Mouse (Mus musculus): ENCODE results near the gene Ranbp6.

Ranbp6 gene

DNA sequence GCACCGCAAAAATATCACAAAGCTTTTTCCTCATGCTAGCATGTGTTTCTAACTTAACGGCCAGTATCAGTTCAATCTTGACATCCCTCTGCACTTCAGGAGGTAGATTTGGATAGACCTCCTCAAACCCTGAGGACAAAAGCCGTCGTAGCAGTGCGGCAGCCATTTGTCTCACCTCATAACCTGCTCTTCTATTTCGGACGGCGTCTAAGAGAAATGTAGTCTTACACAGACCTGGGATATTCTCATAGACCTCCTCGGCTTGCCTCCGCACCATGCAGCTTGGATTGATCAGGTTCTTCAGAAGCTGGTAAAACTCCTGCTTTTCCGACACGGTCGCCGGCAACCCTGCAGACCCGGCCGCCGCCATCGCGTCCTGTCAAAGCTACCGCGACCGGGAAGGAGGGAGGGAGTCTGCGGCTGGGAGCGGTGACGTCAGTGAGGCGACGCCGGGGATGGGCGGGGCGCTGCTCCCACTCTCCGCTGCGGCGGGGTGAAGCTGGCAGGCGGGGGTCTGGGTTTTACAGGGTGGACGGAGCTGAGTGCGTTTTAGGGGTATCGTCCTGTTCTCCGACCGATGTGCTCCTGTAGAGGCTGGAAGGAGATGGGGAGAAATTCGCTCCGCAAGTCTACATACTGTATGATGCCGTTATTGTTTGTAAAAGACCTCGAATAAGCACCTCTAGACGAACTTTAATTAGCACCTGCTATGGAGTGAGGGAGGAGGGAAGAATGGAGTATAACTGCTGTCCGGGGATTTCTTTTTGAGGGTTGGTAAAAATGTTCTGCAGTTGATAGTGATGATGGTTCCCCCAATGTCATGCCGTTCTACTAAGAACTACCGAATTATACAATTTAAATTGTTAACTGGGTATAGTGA is at the start of gene Ranbp6:
Gene Ranbp6, minus strand, starts transcription at position 394 of the 880 bp plus-strand sequence.
- DNase-seq (ENCODE audit: low read depth), result peak; percentile 92

DNA sequence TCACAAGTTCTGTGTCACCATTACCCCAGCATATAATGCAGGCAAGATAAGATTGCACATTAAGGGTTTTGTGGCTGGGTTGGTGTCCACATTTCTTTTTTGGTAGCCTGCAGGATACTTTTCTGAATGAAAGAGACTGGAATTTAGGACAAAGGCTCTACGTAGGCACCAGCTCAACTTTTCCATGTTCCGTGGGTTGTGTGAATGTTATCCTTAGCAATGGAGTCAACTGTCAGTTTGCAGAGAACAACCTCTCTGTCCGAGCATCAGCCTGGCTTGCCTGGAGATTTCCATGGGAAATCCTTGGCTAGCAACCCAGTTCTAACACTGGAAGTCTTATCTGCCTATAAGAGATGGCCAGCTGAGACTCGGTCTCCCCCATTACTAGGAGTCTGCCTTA is 48.0 kb upstream of the Ranbp6 start:
- no peak for DNase-seq (ENCODE audit: low read depth)

DNA sequence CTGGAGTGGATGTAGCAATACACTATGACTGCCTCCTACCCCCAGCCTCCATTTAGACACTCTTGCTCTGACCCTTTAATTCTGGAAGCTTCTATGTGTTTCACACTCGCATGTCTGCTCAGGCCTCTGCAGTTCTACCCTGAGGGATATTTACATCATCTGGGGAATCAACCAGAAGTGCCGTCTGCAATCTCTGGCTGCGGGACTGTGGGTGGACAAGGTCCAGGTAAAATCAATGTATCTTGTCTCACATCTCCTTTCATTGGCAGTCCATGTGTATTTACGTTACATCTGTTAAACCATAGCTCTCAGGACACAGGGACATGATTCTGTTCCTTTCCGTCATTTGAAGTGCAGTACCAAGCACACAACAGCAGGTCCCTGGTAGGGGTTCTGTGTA is 44.5 kb upstream of the Ranbp6 start:
- DNase-seq (ENCODE audit: low read depth), result no peak

DNA sequence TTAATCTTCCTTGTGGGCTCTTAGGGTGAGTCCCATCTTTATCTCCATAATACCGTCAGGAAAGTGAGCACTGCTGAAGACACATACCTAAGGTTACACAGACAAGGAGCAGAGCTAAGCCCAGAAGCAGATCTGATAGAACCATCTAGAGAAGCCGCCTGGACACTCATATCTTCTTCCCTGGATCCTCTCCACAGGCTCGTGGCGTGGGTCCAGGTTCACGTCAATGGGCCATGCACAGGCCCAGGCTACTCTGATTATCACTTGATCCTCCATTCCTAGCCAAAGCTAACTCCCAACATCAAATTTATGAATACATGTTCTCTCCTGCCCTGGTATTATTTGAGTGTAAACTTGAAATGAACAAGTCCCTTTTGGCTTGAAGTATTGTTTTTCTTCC is 40.9 kb upstream of the Ranbp6 start:
- DNase-seq (ENCODE audit: low read depth), result no peak

DNA sequence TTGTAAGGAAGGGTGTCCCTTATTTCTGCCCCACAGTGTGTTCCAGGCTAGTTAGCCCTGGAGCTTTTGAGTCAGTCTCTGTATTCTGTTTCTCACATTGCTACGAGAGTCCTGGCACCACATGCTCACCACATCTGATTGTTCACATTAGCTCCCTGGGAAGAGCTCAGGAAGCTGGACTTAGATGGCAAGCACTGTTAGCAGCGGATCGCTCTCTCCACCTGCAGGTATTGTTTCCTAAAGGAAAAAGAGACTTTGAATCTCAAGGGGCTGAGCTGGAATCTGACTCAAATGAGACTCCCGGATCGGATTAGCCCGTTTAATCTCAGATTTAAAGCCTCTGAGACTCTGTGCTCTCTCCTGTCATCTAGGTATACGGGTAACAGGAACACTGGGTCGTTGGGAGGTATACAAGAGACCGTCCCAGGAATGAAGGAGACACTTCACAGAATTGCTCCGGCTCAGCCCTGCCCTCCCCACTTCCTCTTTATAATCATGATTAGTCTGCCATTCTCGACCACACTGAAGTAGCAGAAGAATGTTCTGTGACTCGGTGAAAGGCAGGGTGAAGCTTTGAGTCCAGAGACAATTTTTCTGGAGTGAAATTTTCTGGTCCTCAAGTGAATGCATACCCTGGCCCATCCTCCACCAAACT is 38.4 kb upstream of the Ranbp6 start:
- DNase-seq (ENCODE audit: low read depth), result no peak

DNA sequence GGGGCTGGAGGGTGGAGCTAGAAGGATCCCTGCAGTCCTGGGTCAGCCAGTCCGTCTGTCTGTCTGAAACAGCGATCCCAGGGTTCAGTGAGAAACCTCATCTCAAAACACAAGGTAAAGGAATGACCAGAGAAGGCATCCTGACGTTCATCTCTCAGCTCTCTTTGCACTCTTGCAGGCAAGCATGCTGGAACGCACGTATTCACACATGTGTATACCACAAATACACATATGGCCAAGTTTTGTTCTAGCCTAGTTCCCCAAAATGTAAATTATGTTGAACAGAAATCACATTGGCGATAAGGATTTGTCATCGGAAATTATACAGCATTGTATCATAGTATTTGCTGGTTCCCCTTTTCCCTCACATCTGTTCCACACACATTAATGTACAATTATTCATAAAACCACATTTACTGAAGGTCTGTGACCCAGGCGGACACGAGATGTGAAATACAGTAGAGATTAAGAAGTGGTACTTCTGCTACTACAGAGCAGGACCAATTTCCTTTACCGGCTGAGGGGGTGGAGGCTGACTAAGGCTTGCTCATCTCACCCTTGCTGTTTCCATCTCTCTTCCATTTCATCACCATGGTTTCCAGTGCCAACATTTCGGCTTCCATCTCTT is 37.3 kb upstream of the Ranbp6 start:
- DNase-seq (ENCODE audit: low read depth), result no peak

DNA sequence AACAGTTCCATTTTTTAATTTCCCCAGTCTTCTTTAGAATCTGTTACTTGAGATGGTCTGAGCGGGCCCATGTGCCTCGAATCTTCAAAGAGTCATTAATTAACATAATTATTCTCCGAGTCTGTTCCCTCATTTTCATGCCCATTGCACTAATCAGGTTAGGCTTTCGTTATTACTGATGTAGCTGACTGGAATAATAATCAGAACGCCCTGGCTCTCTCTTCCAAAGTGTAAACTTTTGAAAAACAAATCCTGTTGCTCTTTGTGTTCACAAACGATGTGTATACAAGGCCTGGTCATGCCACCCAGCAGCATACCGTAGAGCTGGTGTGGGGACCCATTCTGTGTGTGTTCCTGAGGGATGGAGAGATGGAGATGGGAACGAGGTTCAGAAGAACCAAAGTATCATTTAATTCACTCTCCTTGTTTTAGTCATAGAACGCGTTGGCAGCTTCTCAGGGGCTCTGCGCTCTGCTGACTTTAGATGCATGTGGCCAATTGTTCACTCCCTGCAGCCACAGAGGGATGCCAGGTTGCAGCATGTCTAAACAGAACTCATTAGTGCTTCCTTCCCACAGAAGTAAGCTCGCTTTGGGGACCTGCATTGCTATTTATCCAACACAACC is 31.4 kb upstream of the Ranbp6 start:
- no peak for DNase-seq (ENCODE audit: low read depth)

DNA sequence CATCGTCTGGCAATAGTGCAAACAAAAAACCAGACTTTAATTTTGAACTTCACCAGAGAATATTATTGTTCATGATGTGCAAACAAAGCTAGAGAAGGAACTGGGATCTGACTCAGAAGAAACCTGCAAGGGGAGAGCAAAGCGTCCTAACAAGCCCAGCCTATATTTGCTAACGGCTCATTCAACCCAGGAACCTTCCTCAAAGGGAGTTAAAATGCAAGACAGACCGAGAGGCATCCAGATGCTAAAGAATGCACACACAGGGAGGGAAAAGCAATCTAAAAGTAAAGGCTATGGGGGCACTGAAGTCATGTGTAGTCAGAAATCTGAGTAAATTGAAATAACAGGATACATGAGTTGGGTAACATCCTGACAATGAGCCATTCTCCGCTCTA is 30.9 kb upstream of the Ranbp6 start:
- no peak for DNase-seq (ENCODE audit: low read depth)

DNA sequence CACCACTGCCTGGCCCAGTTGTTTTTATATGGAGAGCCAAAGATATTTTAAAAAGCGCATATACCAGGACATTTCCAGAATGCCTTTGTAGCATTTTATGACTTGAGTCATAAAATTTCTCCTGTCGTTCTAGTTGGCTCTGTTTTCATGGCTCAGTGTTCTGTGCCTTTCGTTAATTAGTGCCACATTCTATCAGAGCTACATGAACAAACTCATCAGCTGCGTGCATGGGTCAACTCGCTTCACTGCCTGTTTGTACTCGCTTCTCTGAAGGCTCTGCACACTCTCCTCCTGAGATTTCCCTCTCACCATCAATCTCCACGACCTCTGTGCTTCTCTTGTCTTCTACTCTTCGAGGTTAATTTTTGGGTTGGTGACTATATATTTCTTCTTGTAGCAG is 30.2 kb upstream of the Ranbp6 start:
- DNase-seq (ENCODE audit: low read depth), result no peak

DNA sequence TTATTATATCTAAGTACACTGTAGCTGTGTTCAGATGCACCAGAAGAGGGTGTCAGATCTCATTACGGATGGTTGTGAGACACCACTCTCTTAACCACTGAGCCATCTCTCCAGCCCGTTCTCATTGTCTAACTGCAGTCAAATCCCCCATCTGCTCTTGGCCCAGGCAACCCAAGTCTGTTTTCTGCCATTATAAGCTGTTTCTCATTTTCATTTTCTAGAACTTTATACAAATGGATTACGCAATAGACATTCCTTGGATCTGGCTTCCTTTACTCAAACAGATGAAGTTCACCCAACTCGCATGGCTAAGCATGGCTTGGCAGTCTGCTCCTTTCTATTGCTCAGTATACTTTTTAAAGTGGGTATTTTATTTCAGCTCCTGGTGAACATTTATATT is 27.9 kb upstream of the Ranbp6 start:
- DNase-seq (ENCODE audit: low read depth), result no peak

DNA sequence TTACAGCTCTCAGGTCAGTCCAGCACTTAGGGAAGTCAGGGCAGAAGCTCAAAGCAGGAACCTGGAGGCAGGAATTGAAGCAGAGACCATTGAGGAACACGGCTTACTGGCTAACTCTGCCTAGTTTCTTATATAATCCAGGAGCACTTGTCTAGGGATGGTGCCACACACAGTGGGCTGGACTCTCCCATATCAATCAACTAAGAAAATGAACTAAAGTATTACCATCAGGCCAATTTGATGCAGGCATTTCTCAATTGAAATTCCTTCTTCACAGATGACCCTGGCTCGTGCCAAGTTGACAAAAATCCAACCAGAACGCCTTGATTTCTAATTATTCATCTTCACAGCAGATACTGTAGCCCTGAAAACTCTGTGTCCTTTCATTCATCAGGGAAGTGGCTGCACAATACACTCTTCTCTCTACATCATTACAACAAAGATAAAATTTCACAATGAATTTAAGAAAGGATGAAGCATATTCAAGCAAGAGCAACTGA is 25.9 kb upstream of the Ranbp6 start:
- DNase-seq (ENCODE audit: low read depth), result no peak

DNA sequence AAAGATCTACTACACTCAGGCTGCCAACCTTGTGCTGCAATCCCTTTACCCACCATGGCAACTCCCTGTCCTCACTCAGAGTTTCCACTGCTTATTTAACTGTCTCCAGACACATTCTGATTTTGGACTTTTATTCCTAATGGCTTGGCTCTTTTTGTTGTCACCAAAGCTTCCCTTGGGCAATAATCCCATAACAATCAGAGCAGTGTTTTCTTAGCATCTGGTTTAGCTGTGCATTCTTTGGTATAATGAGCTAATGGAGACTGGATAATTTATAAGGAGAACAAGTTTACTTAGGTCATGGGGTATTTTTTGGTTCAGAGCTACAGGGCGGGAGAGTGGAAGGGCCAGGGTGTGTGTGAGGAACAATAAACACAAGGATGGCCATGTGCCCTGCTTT is 25.4 kb upstream of the Ranbp6 start:
- DNase-seq (ENCODE audit: low read depth), result no peak

DNA sequence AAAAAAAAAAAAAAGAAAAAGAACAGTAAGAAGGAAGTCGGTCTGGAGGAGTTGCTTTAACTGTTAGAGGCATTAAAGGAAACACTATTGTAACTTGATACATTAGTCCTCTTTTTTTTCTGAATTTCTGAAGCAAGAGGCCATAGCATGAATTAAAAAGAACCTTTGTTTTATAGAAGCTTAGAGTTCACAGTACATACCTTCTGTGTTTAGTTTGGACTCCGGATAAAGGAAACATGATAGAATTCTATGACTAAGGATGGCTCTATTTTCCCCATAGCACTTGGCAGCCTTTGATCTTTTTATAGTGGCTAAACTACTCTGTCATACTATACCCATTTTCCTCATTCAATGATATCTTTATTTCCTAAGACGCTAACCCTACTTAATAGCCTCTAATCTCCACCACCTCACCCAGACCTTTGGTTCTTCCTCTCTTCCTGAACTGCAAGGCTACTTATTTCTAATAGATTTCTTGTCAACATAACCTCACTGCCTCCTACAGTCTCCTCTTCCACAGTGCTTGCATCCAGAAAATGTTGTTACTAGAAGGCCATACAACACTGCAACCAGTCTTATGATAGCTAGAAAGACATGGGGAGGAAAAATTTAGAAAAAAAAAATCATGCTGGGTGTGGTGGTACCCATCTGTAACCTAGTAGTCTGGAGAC is 22.7 kb upstream of the Ranbp6 start:
- no peak for DNase-seq (ENCODE audit: low read depth)

DNA sequence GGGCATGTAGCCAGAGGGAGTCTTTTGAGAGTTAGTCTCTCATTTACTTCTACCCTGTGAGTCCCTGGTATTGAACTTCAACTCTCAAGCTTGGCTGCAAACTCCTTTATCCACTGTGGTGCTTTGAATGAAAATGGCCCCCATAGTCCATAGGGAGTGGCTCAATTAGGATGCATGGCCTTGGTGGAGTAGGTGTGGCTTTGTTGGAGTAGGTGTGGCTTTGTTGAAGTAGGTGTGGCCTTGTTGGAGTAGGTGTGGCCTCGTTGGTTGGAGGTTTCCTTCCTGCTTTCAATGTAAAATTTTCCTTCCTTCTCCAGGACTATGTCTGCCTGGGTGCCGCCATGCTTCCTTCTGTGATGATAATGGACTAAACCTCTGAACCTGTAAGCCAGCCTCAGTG is 18.1 kb upstream of the Ranbp6 start:
- no peak for DNase-seq (ENCODE audit: low read depth)

DNA sequence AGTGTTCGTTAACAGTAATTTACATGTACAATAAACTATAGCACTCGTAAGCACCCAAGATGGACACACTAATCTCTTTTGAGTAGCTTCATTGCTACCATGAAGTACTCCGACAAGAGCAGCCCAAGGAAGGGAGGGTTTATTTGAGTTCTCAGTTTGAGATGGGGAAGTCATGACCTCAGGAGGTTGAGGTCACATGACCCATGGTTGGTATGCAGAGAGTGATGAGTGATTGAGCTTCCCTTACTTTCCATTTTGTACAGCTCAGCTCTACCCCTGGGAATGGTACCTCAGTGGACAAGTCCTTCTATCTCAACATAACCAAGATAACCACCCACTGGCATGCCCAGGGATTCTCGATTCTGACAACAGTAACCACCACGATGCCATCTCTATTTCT is 15.8 kb upstream of the Ranbp6 start:
- DNase-seq (ENCODE audit: low read depth), result no peak

DNA sequence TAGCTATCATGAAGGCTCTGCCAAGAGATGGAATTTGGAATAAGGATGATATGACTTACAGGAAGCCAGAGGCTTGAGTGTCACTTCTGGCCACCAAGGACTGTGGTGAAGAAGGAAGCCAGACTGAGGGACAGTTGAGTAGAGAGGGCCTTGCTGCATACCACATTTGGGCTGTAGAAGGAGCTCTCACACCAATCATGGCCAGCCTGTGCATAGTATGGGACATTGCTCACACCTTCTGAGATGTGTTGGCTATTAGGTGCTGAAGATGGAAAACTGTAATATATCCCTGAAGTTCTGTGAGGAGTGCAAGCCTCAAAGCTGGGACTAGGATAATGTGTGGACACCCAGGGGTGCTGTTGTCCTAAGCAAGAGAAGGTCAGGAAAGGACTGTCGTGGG is 13.9 kb upstream of the Ranbp6 start:
- DNase-seq (ENCODE audit: low read depth), result peak; percentile 28

DNA sequence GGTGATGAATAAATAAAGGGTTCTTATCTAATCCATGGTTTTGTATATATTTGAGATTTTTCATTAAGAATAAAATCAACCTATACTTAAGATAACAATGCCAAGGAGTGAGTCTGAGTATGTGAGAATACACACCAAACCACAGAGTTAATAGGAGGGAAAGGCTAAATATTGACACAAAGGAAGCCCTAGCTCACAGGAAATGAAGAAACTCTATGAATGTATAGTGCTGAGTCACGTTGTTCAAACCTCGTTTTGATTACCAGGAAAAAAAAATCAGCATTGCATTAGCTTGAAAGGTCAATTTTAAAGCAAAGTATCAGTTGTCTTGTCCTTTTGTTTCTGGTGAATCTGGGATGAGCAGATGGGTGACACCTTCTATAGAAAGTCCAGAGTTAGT is 12.2 kb upstream of the Ranbp6 start:
- DNase-seq (ENCODE audit: low read depth), result no peak

DNA sequence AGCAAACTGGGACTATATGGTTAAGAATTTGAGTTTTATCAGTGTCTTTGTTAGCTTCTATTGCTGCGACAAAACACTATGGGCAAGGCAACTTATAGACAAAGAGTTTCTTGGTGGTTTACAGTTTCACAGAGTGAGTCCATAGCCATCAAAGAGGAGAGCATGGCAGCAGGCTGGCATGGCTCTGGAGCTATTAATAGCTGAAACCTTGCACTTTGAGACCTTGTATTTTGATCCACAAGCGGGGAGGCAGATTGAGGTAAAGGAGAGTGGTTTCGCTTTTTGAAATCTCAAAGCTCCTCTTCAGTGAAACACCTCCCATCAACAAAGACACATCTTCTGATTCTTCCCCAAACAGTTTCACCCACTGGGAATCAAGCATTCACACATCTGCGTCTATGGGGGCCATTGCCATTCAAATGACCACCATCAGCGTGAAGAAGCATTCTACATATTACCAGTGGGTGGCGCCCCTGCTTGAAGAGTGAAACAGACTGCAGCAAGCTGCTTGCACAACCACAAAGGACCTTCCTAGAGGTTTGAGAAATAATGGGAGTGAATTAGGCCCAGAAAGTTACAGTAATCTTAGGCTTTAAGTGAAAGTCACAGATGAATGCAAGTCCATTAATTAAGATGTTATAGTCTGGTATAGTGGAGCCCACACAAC is 11.4 kb upstream of the Ranbp6 start:
- peak; percentile 75 for DNase-seq (ENCODE audit: low read depth)

DNA sequence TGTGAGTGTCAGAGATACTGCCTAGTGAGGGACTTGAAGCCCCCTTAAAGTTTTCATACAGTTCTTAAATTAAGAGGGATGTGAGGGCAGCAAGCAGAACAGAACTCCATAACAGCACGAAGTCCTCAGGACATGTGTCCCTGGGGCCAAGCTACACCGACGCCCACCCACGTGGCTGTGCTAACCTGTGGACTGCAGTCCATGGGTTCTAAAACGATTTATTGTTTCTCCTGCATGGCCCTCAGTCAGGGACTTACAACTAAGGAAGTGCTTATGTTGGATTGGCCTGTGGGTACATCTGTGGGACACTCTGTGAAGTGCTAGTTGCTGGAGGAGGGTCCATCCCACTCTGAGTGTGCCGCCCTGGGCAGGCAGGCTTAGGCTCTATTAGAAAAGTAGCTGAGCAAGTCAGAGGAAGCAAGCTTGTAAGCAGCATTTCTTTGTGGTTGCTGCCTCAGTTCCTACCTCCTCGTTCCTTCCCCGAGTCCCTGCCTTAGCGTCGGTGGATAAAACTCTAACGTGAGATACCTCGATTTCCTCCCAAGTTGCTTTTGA is 10.8 kb upstream of the Ranbp6 start:
- DNase-seq (ENCODE audit: low read depth), result no peak

DNA sequence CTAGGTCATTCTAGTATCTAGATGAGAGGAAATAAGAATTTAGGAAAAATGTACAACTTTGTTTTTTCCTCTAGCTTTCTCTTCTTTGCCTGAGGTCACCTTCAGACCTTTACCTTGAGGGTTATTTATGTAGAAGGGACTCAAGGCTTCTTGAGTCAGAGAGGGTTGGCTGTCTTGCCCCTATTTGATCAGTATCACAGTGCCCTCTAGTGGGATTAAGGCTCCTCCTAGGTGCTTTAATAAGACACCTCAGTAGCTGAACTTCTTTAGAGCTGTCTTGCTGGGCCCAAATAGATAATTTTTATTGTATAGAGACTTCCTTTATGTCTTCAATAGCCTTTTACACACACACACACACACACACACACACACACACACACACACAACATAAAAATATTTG is 8.2 kb upstream of the Ranbp6 start:
- peak; percentile 84 for DNase-seq (ENCODE audit: low read depth)

DNA sequence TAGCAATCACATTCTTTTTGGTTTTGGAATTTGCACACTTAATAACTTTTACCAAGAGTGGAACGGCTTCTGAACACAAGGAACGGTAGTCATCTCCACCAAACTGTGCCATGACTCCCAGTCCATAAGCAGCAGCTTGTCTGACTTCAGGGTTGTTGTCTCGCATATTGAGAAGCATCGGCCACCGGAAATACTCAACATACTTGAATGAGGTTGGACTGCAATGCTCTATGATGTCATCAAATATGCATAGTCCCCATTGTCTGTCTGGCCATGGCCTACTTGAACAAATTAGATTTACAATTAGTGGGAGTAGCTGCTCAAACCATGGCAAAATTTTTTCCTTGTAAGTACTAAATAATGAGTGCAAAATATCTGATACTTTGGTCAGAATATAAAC is 2.8 kb downstream of the Ranbp6 start:
- DNase-seq (ENCODE audit: low read depth), result no peak

Data from induced T-regulatory cell, adult 2 months (primary cell).